Mouse (Mus musculus) testis, adult 2 months (tissue): ENCODE measurements at regions not wholly inside any gene's neighbourhood (a gene's known extent, or its start where the extent isn't known, plus 50 kb on each side); places are given as distances from the start of the nearest gene placed in this dataset.

Source experiments
- CTCF ChIP-seq: fragments of 200-500 bp; IDR thresholded peaks from 2 replicates; pipeline ENCODE4 v1.5.1; 2012; ENCODE audit warnings: low read depth, mild to moderate bottlenecking, inconsistent platforms, low read length, moderate library complexity; ENCODE audit not compliant: control insufficient read depth, insufficient read depth, insufficient replicate concordance
- POLR2A ChIP-seq: fragments of 200-500 bp; IDR thresholded peaks from 2 replicates; pipeline ENCODE4 v1.6.1; 2012; ENCODE audit warnings: low read depth, mild to moderate bottlenecking, inconsistent platforms, low read length, moderate library complexity; ENCODE audit not compliant: control insufficient read depth

- TF ChIP-seq CTCF, result peak; percentile 32; the same call in 1 of the 2 replicates
- TF ChIP-seq POLR2A, result no peak
Observed at GRCm38 (mm10) chr3:128337031-128337430, 440.9 kb upstream of the Fam241a start.
